Mouse (Mus musculus): ENCODE results near the gene Rhox10. TPM values are rescaled to one million over a fixed set of nuclear protein-coding genes. Genes with fewer than 3 reads are reported as not detected.
"Not testable (repeated sequence)": the region's sequence is repeated elsewhere in the genome, so short reads cannot be mapped to it uniquely, and the experiment has no call there.

Rhox10 gene
- not detected in 2 replicates for polyA plus RNA-seq (2015; fragmentation: Nextera tagmentation; extraction: Ambion mirVana)

GRCm38 (mm10) chrX:38066175-38066574 is at the start of gene Rhox10:
Gene Rhox10, plus strand, starts transcription at chrX:38066475.
- Histone ChIP-seq H3K27ac (ENCODE audit: low read length) (no peak within 1 kb of the TSS), H3K9ac (ENCODE audit: low read depth, low read length) (no peak within 1 kb of the TSS), H3K9me3 (replicated peaks; ENCODE audit: control insufficient read depth, low read length, poor library complexity, severe bottlenecking) (no peaks in the 10 kb centered on the region), H3K36me3 (ENCODE audit: control insufficient read depth, insufficient read depth, low read length) (no peaks in the 10 kb centered on the region), H3K4me2 (ENCODE audit: low read length) (no peak within 1 kb of the TSS), H3K4me1 (ENCODE audit: control insufficient read depth, insufficient read depth, low read length) (no peaks in the 10 kb centered on the region), H3K4me3 (ENCODE audit: low read depth, low read length) (no peak within 1 kb of the TSS), H3K27me3 (ENCODE audit: control insufficient read depth, insufficient read depth, low read depth, low read length) (no peaks in the 10 kb centered on the region)
- ATAC-seq = no peak
- 93% methylated on average over 11 of the region's 11 CpGs for WGBS

- not testable (repeated sequence) for H3K9me3 ChIP-seq (replicated peaks; ENCODE audit: control insufficient read depth, low read length, poor library complexity, severe bottlenecking); H3K4me2 ChIP-seq (ENCODE audit: low read length); H3K4me1 ChIP-seq (ENCODE audit: control insufficient read depth, insufficient read depth, low read length); H3K4me3 ChIP-seq (ENCODE audit: low read depth, low read length); H3K36me3 ChIP-seq (ENCODE audit: control insufficient read depth, insufficient read depth, low read length); ATAC-seq; H3K9ac ChIP-seq (ENCODE audit: low read depth, low read length); H3K27me3 ChIP-seq (ENCODE audit: control insufficient read depth, insufficient read depth, low read depth, low read length); H3K27ac ChIP-seq (ENCODE audit: low read length)
Observed at GRCm38 (mm10) chrX:38018597-38018996, 47.7 kb upstream of the Rhox10 start, which contains the start of gene Btg1-ps1. Gene Btg1-ps1, minus strand, starts transcription at chrX:38018815.

- H3K27me3 ChIP-seq (ENCODE audit: control insufficient read depth, insufficient read depth, low read depth, low read length) = no peaks in the 10 kb centered on the region
- no peak overlapping the region for H3K4me3 ChIP-seq (ENCODE audit: low read depth, low read length)
- 38% methylated on average over 2 of the region's 2 CpGs for WGBS
- H3K4me1 ChIP-seq (ENCODE audit: control insufficient read depth, insufficient read depth, low read length) = no peaks in the 10 kb centered on the region
- no peaks in the 10 kb centered on the region for H3K9me3 ChIP-seq (replicated peaks; ENCODE audit: control insufficient read depth, low read length, poor library complexity, severe bottlenecking)
- no peak overlapping the region for H3K9ac ChIP-seq (ENCODE audit: low read depth, low read length)
- H3K36me3 ChIP-seq (ENCODE audit: control insufficient read depth, insufficient read depth, low read length) = no peaks in the 10 kb centered on the region
- H3K27ac ChIP-seq (ENCODE audit: low read length) = no peak overlapping the region
- no peak for ATAC-seq
- no peak overlapping the region for H3K4me2 ChIP-seq (ENCODE audit: low read length)
Observed at GRCm38 (mm10) chrX:38033841-38034240, 32.4 kb upstream of the Rhox10 start.

- Histone ChIP-seq H3K4me2 (ENCODE audit: low read length) (no peak overlapping the region), H3K9me3 (replicated peaks; ENCODE audit: control insufficient read depth, low read length, poor library complexity, severe bottlenecking) (no peaks in the 10 kb centered on the region), H3K27me3 (ENCODE audit: control insufficient read depth, insufficient read depth, low read depth, low read length) (no peaks in the 10 kb centered on the region), H3K36me3 (ENCODE audit: control insufficient read depth, insufficient read depth, low read length) (no peaks in the 10 kb centered on the region), H3K4me3 (ENCODE audit: low read depth, low read length) (no peak overlapping the region), H3K9ac (ENCODE audit: low read depth, low read length) (no peak overlapping the region), H3K4me1 (ENCODE audit: control insufficient read depth, insufficient read depth, low read length) (no peaks in the 10 kb centered on the region), H3K27ac (ENCODE audit: low read length) (no peak overlapping the region)
- WGBS = 94% methylated on average over 5 of the region's 5 CpGs
- no peak for ATAC-seq
Observed at GRCm38 (mm10) chrX:38039666-38040065, 26.6 kb upstream of the Rhox10 start.

GRCm38 (mm10) chrX:38043014-38043413 is 23.3 kb upstream of the Rhox10 start, which contains the start of gene Btg1-ps2:
Gene Btg1-ps2, minus strand, starts transcription at chrX:38043114.
- not testable (repeated sequence) for H3K4me3 ChIP-seq (ENCODE audit: low read depth, low read length); H3K4me1 ChIP-seq (ENCODE audit: control insufficient read depth, insufficient read depth, low read length); H3K9ac ChIP-seq (ENCODE audit: low read depth, low read length); H3K4me2 ChIP-seq (ENCODE audit: low read length); H3K36me3 ChIP-seq (ENCODE audit: control insufficient read depth, insufficient read depth, low read length); H3K9me3 ChIP-seq (replicated peaks; ENCODE audit: control insufficient read depth, low read length, poor library complexity, severe bottlenecking); H3K27ac ChIP-seq (ENCODE audit: low read length); ATAC-seq; H3K27me3 ChIP-seq (ENCODE audit: control insufficient read depth, insufficient read depth, low read depth, low read length)

- Histone ChIP-seq H3K36me3 (ENCODE audit: control insufficient read depth, insufficient read depth, low read length) (no peaks in the 10 kb centered on the region), H3K9me3 (replicated peaks; ENCODE audit: control insufficient read depth, low read length, poor library complexity, severe bottlenecking) (no peaks in the 10 kb centered on the region), H3K27ac (ENCODE audit: low read length) (no peak overlapping the region), H3K4me1 (ENCODE audit: control insufficient read depth, insufficient read depth, low read length) (no peaks in the 10 kb centered on the region), H3K4me3 (ENCODE audit: low read depth, low read length) (no peak overlapping the region), H3K4me2 (ENCODE audit: low read length) (no peak overlapping the region), H3K9ac (ENCODE audit: low read depth, low read length) (no peak overlapping the region), H3K27me3 (ENCODE audit: control insufficient read depth, insufficient read depth, low read depth, low read length) (no peaks in the 10 kb centered on the region)
- ATAC-seq = no peak
- WGBS = 0% methylated on average over 1 of the region's 1 CpGs
Observed at GRCm38 (mm10) chrX:38061544-38061943, 4.7 kb upstream of the Rhox10 start.

GRCm38 (mm10) chrX:38084226-38084625 is 18.0 kb downstream of the Rhox10 start:
- 20% methylated on average over 12 of the region's 12 CpGs for WGBS
- H3K27ac ChIP-seq (ENCODE audit: low read length) = no peak overlapping the region
- peak; percentile 48; the same call in 1 of the 2 replicates for ATAC-seq

GRCm38 (mm10) chrX:38085041-38085440 is 18.8 kb downstream of the Rhox10 start, which contains the start of gene Rhox11:
Gene Rhox11, minus strand, starts transcription at chrX:38085141.
- no peak within 1 kb of the TSS for H3K4me2 ChIP-seq (ENCODE audit: low read length)
- H3K4me1 ChIP-seq (ENCODE audit: control insufficient read depth, insufficient read depth, low read length) = no peaks in the 10 kb centered on the region
- H3K9ac ChIP-seq (ENCODE audit: low read depth, low read length) = no peak within 1 kb of the TSS
- H3K27ac ChIP-seq (ENCODE audit: low read length) = no peak within 1 kb of the TSS
- no peaks in the 10 kb centered on the region for H3K36me3 ChIP-seq (ENCODE audit: control insufficient read depth, insufficient read depth, low read length)
- ATAC-seq = no peak
- no peak within 1 kb of the TSS for H3K4me3 ChIP-seq (ENCODE audit: low read depth, low read length)
- H3K9me3 ChIP-seq (replicated peaks; ENCODE audit: control insufficient read depth, low read length, poor library complexity, severe bottlenecking) = no peaks in the 10 kb centered on the region
- 86% methylated on average over 9 of the region's 9 CpGs for WGBS
- H3K27me3 ChIP-seq (ENCODE audit: control insufficient read depth, insufficient read depth, low read depth, low read length) = no peaks in the 10 kb centered on the region

More at GRCm38 (mm10) chrX:38084226-38084625, 18.0 kb downstream of the Rhox10 start:
- Histone ChIP-seq H3K27me3 (ENCODE audit: control insufficient read depth, insufficient read depth, low read depth, low read length) (no peaks in the 10 kb centered on the region), H3K9ac (ENCODE audit: low read depth, low read length) (no peak overlapping the region), H3K4me1 (ENCODE audit: control insufficient read depth, insufficient read depth, low read length) (no peaks in the 10 kb centered on the region), H3K4me3 (ENCODE audit: low read depth, low read length) (no peak overlapping the region), H3K4me2 (ENCODE audit: low read length) (no peak overlapping the region), H3K9me3 (replicated peaks; ENCODE audit: control insufficient read depth, low read length, poor library complexity, severe bottlenecking) (no peaks in the 10 kb centered on the region), H3K36me3 (ENCODE audit: control insufficient read depth, insufficient read depth, low read length) (no peaks in the 10 kb centered on the region)

GRCm38 (mm10) chrX:38110807-38111206 is 44.5 kb downstream of the Rhox10 start, which contains the start of gene Rhox12:
Gene Rhox12, minus strand, starts transcription at chrX:38110907.
- Histone ChIP-seq H3K27me3 (ENCODE audit: control insufficient read depth, insufficient read depth, low read depth, low read length) (no peaks in the 10 kb centered on the region), H3K4me2 (ENCODE audit: low read length) (no peak within 1 kb of the TSS), H3K27ac (ENCODE audit: low read length) (no peak within 1 kb of the TSS), H3K9ac (ENCODE audit: low read depth, low read length) (no peak within 1 kb of the TSS), H3K4me3 (ENCODE audit: low read depth, low read length) (no peak within 1 kb of the TSS), H3K9me3 (replicated peaks; ENCODE audit: control insufficient read depth, low read length, poor library complexity, severe bottlenecking) (no peaks in the 10 kb centered on the region), H3K36me3 (ENCODE audit: control insufficient read depth, insufficient read depth, low read length) (no peaks in the 10 kb centered on the region), H3K4me1 (ENCODE audit: control insufficient read depth, insufficient read depth, low read length) (no peaks in the 10 kb centered on the region)
- no peak for ATAC-seq
- WGBS = 73% methylated on average over 4 of the region's 4 CpGs
